Mouse (Mus musculus): ENCODE measurements at regions not wholly inside any gene's neighbourhood (a gene's known extent, or its start where the extent isn't known, plus 50 kb on each side); places are given as distances from the start of the nearest gene placed in this dataset.

DNA sequence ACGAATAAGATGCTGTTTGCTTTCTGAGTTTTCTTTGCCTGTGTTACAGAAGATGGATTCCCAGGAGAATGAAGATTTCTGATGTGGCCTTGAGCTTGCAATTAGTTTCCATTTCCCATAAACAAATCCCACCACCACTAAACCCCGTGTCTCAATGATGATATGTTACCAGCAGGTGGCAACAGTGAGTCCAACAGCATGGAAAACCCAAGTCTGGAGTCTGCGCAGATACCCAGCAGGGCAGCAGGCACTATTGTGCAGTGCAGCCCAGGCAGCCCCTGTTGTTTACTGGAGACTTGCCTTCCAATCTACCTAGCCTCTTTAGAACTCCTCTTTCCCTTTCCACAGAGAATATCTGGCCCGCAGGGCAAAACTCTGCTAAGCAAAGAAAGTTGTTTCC is 62.7 kb downstream of the Bmp2 start:
- no peak for DNase-seq (ENCODE audit: extremely low spot score in 1 of 2, low spot score in 2 of 2)
- intact Hi-C loops (cut with DNase I) = no loop called here

DNA sequence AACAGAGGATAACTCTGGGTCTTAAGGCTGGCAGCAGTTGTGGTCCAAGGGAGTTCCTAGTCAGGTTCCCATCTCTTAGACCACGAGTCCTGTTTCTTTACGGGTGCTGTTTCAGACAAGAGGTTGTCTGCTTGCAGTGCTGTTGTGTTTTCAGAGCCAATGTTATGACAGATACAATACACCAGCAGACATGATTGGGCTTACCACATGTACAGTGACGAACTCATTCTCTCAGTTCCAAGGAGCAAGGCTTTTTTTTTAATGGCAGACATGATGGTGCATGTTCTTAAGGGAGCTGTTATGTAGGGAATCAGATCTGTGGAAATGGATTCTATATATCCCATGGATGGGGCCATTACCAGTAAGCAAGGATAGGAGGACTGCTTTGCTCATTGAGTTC is 63.3 kb downstream of the Bmp2 start:
- intact Hi-C loops (cut with DNase I) = no loop called here
- DNase-seq (ENCODE audit: extremely low spot score in 1 of 2, low spot score in 2 of 2) = no peak

DNA sequence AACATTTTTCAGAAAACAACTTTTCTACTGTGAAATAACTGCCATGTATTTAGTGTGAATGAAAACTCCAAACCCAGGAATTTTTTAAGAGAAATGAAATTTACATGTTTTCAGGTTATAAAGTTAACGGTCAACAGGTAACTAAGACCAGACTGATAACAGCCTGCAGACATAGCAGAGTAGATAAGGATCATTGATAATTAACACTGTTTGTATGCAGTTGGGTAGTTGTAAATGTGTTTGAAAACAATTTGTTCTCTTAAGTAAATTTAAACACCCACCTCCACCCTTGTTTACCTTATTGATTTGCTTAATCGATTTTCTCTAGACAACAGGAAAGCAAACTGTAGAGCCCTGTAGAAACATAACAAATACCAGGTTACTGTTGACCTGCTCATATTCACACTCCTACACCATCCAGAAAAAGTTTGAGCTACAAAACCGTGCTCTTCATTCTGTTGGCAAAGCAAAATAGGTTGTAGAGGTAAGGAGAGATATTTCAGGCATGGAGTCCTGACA is 65.4 kb downstream of the Bmp2 start:
- no peak for DNase-seq (ENCODE audit: extremely low spot score in 1 of 2, low spot score in 2 of 2)
- intact Hi-C loops (cut with DNase I) = no loop called here

DNA sequence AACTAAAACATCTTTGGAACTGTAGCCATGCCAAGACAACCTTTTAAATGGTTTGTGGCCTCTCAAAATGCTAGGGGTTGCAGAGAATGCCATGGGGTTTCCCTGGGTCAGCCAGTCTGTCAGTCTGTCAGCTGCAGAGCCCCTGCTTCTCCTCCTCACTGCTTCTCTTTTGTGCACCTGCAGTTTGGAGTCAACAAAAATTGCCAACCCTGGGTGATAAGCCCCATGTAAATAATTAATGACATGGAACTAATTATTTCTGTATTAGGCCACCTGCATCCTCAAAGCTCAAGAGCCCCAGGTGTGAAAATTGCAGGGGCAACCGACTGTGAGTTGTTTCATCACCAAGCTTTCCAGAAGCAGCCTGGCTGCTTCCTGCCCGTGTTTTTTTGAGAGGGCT is 70.6 kb downstream of the Bmp2 start:
- DNase-seq (ENCODE audit: extremely low spot score in 1 of 2, low spot score in 2 of 2) = no peak
- intact Hi-C loops (cut with DNase I) = no loop called here

DNA sequence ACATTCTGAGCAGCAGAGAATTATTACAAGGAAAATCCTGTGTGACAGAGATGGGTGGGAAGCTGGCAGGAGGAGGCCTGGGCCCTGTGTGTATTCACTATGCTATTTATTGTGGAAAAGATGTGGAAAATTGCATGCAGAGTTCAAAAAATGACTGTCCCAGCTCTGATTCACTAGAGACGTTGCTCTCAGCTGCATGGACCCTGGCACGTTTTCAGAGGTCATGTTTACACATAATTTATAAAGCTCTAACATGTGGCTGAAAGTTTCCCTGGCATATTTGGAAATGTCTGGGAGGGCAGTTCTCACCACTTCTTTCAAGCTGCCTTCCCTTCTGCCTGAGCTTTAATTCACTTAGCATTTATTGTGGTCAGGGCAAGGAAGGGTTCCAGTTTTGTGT is 73.6 kb downstream of the Bmp2 start:
- intact Hi-C loops (cut with DNase I) = no loop called here
- peak in 1 of 2 experiments; percentile 14 for DNase-seq (ENCODE audit: extremely low spot score in 1 of 2, low spot score in 2 of 2)

DNA sequence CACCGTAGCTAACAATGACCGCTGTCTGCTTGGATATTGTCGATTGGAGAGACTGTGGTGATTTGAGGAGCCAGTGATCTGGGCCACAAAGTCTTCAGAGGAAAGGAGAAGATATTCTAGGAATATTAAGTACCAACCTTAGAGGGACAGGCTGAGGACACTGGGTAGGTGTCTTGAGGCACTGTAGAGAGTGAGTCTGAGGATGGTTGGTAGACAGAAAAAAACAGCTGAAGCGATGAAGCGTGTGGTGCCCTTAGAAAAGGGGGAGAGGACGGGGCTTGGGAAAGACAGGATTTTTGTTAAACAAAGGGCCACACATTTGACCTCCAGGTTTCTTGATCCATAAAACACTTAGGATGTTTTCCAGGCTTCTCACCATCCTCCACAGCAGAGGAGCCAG is 76.9 kb downstream of the Bmp2 start:
- intact Hi-C loops (cut with DNase I) = no loop called here
- no peak for DNase-seq (ENCODE audit: extremely low spot score in 1 of 2, low spot score in 2 of 2)

DNA sequence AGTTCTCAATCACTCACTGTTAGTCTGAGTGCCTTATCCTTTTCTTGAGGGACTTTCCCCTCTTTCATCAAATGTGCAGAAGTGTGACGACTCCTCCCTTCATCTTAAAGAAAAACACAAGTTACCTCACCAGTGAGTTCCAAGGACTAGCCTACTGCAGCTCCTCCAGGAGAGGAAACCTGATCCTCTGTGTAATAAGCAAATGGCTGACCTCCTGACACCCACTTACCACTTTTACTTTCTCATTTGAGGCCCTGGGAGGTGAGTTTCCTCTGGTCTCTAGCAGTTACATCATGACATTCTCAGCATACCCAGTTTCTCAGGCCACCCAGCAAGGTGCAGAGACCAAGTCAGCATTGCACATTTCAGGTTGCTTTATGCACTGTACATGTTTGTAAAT is 83.5 kb downstream of the Bmp2 start:
- intact Hi-C loops (cut with DNase I) = no loop called here
- no peak for DNase-seq (ENCODE audit: extremely low spot score in 1 of 2, low spot score in 2 of 2)

DNA sequence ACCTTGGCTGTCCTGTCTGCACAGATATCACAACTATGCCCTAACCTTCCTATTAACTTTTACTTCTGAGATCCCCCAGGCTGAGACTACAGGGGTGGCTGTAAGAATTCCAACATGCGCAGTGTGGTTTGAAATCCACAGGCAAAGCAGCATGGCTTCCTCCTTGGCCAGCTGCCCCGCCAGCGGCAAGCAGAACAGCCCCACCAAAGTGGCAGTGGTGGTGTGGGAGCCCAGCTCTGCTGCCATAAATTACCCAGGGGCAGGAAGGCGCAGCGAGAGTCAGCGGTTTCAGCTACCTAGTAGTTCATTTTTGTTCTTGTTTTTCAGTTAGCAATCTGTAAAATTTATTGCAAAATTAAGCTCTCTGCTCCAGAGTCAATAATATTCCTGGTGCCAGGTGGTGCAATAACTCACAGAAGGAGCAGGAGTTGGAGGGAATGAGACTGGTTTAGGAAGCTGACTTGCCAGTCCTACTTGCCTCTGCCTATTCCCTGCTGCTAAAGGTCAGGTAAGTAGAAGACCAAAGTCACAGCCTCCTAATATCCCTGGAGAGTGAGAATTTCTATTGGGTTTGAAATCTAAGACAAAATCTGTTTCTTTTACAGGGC is 98.0 kb downstream of the Bmp2 start:
- intact Hi-C loops (cut with DNase I) = no loop called here
- no peak for DNase-seq (ENCODE audit: extremely low spot score in 1 of 2, low spot score in 2 of 2)

DNA sequence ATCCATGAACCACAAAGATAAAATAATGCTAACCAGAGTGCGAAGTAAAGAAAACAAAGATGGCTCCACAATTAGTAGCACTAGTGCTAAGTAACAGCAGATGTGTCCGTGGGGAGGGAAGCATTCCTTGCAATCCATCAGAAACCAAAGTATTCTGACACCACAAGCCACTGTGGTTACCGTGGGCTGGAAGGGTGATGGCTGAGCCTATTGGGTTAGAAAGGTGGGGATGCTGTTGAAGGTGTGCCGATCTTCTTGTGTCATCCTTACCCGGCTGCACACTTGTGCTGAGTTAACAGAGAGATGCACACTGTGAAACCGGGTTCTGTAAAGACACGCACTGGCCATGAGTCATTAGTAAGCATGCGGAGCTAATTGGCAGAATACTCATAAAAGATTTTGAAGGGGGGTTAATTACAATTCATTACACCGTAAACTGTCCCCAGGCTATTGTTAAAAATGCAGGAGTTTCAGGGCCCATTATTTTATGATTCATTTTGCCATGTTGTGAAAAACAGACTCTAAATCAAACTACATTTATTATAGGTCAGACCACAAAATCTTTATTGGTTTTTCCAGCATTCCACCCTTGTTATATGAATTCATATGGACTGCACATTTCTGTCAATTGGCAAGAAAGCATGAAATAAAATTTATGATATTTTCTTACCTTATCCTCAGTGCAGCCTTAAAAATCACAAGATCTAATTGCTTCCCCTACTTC is 114.5 kb downstream of the Bmp2 start:
- intact Hi-C loops (cut with DNase I) = no loop called here
- no peak for DNase-seq (ENCODE audit: extremely low spot score in 1 of 2, low spot score in 2 of 2)

DNA sequence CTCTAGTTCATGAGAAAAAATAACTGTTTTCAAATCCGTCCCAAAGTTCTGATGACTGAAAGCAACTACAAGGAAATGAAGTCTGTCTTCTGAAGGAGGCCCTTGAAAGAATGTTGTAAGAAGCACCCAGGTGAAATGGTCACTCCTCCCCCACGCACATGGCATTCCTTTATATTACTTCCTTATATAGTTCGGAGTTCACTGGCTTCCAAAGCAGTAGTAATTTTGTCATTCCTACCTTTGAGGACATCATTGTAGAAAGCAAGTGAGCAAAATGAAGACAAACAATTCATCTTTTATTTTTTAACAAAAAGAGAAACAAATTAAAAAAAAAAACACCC is 115.1 kb downstream of the Bmp2 start:
- DNase-seq (ENCODE audit: extremely low spot score in 1 of 2, low spot score in 2 of 2) = no peak
- intact Hi-C loops (cut with DNase I) = no loop called here

DNA sequence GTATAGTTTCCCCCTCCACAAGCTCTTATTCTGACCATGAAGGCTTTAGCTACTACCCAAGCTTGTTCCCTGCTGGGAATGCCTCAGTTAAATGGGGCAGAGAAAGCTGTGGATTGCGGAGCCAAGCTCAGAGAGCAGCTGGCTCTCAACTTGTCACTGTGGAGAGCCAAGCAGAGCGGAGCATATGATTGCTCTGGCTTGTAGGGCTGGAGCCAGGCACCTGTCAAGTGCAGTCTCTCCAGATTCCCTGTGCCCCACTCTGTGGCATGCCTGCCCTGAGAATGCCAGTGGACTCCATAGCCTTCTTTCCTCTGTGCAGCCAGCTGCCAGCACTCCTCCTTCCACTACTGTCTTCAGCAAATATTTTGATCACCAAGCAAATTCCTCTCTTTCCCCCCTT is 117.9 kb downstream of the Bmp2 start:
- intact Hi-C loops (cut with DNase I) = no loop called here
- DNase-seq (ENCODE audit: extremely low spot score in 1 of 2, low spot score in 2 of 2) = no peak

DNA sequence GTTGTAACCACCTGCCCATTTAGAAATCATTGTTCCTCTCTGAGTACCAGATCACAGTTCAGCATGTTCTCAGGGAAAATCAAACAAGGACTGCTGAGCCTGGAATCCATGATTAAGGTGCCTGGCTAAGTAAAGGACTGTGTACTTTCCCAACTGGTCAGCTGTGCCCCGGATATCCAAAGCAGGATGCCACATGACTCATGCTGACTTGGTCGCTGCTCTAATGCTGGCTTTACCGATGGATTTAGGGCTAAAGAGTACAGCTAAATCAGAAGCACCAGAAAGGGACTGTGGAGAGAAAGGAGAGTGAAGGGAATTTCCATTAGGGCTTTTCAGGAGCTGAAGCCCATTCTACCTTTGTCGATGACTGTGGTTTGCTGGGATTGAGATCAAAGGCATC is 119.6 kb downstream of the Bmp2 start:
- intact Hi-C loops (cut with DNase I) = no loop called here

DNA sequence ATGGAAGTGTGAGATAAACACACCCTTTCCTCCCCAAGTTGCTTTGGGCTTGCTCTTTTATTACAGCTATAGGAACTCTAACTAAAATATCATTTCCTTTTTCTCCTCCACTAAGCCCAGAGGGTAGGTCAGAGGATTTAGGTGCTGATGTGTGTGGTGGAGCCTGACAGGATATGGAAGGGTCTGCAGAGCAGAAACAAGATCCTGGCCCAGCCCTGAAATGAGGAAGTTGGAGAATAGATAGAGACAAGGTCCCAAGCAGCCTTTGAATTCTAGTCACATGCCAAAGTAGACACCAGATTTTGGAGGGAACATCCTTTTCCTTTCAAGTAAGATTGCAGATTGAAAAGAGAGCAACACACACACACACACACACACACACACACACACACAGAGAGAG is 132.4 kb downstream of the Bmp2 start:
- intact Hi-C loops (cut with DNase I) = no loop called here
- DNase-seq (ENCODE audit: extremely low spot score in 1 of 2, low spot score in 2 of 2) = no peak

More for the DNA sequence above, 119.6 kb downstream of the Bmp2 start:
- no peak for DNase-seq (ENCODE audit: extremely low spot score in 1 of 2, low spot score in 2 of 2)

DNA sequence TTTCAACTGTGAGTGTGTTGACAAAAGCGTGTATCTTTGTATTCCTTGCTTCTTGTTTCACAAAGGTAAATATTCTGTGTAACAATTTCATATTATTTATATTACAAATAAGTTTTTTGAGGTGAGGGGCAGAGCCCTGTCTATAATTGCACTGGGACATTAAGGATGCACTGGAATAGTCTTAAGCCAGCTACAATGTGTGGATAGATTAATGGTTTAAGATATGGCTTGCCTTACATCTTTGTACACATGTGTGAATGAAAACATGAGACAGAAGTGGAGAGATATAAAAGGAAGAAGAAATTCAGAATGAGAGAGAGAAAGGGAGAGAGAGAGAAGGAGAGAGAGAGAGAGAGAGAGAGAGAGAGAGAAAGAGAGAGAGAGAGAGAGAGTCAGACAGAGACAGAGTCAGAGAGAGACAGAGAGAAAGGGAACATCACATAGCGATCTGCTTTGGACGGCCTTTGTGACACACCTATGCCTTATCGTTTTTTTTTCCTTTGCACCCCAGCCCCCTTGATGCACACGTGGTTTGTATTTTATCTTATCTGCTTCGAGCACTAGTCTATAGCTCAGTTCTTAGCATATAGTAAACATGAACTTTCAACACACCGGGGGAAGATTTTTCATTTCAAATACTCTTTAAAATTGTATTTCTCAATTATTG is 136.3 kb downstream of the Bmp2 start:
- DNase-seq (ENCODE audit: extremely low spot score in 1 of 2, low spot score in 2 of 2) = no peak
- intact Hi-C loops (cut with DNase I) = no loop called here

DNA sequence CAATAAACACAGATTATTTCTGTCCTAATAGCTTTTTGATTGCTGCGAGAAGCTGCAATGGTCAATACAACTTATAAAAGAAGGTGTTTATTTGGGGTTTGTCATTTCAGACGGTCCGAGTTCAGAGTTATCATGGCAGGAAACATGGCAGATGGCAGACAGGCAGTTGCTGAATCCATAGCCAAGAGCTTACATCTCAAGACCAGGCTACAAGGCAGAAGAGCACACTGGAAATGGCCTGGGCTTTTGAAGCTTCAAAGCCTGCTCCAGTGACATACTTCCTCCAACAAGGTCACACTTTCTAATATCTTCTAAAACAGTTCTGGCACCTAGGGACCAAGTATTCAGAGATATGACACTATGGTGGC is 136.8 kb downstream of the Bmp2 start:
- no peak for DNase-seq (ENCODE audit: extremely low spot score in 1 of 2, low spot score in 2 of 2)
- intact Hi-C loops (cut with DNase I) = no loop called here

DNA sequence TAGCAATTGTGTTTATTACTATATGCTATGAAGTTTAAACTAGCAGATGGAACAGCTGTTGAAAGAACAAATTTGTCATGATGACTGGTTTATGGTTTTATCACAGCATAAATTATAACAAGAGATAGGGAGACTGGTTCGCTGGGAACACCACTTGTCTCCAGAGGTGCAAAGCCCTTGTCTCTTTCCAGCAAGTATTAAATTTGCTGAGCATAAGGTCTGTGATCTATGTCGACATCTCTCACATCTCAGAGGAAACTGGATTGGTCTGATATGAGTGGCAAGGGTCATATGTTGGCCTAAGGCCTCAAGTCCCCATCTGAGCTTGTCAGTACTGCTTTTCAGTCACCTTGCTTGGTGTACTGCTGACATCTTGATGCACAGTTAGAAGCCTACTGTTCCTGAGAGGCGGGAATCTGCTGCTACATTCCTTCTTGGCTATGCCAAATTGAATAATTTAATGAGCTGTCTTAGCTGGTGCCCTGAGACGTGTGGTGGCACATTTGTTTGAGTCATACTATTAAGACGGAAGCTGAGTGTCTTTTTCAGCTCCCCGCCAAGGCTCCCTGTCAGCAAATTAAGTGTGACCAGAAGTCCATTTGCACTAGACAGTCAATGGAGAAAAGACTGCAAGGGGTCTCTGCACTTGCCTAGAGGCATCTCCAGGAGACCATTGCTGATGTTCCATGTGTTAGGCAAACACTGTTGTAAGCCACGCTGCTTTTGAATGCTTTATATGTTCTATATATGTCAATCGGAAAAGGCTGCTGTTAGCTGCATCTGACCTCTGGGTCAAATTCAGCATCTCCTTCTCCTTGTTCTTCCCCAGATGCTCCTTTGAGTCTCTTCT is 157.0 kb downstream of the Bmp2 start:
- no peak for DNase-seq (ENCODE audit: extremely low spot score in 1 of 2, low spot score in 2 of 2)
- intact Hi-C loops (cut with DNase I) = no loop called here

DNA sequence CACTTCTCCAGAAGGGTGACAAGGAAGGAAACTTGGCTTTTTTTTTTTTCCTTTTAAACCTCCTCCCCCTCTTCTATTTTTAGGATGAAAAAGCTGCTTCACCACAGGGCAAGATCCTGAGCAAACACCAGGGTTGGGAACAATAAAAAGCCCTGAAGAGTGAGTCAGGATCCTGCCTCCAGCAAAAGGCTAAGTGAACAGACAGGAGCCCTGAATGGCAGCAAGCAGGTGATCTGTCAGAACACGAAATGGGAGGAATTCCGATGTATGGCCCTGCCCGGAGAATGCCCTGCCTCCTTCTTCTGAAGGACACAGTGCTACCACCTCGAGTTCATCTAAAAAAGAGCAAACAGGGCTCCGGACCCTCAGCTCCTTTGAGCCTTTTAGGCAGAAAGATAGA is 164.3 kb downstream of the Bmp2 start:
- DNase-seq (ENCODE audit: extremely low spot score in 1 of 2, low spot score in 2 of 2) = no peak

DNA sequence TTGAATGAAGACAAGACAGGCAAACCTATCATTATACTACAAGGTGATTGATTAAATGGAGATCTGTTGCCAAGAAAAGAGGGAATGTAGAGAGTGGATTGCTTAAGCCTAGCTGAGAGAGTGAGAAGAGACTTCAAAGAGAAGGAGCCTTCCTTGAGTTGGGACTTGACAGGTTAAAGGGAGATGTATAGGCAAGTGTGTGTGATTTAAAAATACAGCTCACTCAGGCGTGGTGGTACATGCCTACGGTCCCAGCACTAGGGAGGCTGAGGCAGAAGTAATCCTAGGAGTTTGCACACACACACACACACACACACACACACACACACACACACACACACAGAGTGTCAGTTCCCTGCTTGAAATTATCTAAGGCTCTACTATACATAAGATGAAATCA is 165.1 kb downstream of the Bmp2 start:
- DNase-seq (ENCODE audit: extremely low spot score in 1 of 2, low spot score in 2 of 2) = no peak
- intact Hi-C loops (cut with DNase I) = no loop called here

More for the DNA sequence above, 164.3 kb downstream of the Bmp2 start:
- intact Hi-C loops (cut with DNase I) = no loop called here

DNA sequence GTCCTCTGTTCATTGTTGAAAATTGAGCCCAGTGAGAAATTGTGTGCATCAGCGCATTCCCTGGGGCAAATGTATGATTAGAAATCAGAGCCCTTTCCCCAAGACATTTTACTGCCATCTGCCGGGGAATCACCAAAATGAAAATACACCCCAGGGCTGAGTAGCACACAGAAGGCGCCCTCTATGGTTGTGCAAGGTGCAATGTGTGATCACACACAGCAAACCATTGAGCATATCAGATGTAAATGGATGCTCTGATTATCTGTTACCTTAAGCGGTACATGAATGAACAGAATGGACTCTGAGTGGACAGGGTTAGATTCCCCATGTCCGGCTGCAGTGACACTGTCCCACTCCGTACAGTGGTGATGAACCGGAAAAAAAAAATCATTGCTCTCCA is 172.4 kb downstream of the Bmp2 start:
- intact Hi-C loops (cut with DNase I) = loop anchor here (2.0 kb wide), 1 partner anchor 174 kb away; no protein-coding TSS in a partner anchor
- peak in 1 of 2 experiments; percentile 18 for DNase-seq (ENCODE audit: extremely low spot score in 1 of 2, low spot score in 2 of 2)

All from left cerebral cortex, postnatal 10 days (tissue).